In the genomic region with DNA sequence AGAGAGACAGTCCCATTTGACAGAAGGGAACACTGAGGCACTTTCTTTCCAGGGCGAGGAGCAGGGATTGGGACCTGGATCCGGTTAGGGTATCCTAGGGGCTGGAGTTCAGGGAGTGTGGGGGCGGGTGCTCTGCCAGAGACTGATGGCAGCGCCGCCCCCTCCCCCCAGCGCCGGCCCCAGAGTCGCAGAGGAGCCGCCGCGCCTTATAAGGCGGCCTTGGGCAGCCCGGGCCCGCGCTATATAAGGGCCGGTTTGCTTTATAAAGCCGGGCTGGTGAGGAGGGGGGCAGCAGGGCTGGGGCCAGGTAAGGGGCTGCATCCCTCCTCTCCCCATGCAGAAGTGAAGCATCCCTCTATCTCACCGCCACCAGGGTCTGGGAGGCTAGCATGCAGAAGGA, we compare ENCODE assay signal across 14 mouse cellular contexts. TPM values are rescaled to one million over a fixed set of nuclear protein-coding genes. Genes with fewer than 3 reads are reported as not detected.
DNase-seq lines count a peak whose midpoint lies in the region; ATAC-seq and TF ChIP-seq lines count a peak whose summit lies in the region.
"Had no signal": no experiment of that assay in that cellular context is flagged by ENCODE, and none has a peak within 500 bp of the region (broad histone marks: within the 10 kb centered on the region; RNA-seq: fewer than 3 reads in every experiment).

No protein-coding gene starts in this region.

- peaks cover 53% of the 10 kb centered on the region for H3K27me3 ChIP-seq in forebrain, embryonic 12.5 days
- H3K27me3 ChIP-seq in forebrain, embryonic 16.5 days (replicated peaks; ENCODE audit: control insufficient read depth, insufficient read depth, low read length): peaks cover 27% of the 10 kb centered on the region
- H3K27me3 ChIP-seq in kidney, postnatal 0 days (ENCODE audit: insufficient read depth, low read length): peaks cover 17% of the 10 kb centered on the region
- H3K27me3 ChIP-seq in limb, embryonic 14.5 days (ENCODE audit: control insufficient read depth, insufficient read depth, low read length): peaks cover 34% of the 10 kb centered on the region; the same call in 1 of the 2 replicates
- H3K27me3 ChIP-seq in forebrain, postnatal 0 days (ENCODE audit: insufficient read depth, low read length): peaks cover 22% of the 10 kb centered on the region

- DNase-seq in kidney, postnatal 0 days (ENCODE audit: low spot score): no peak
- DNase-seq in kidney, postnatal 36 days: no peak
- DNase-seq in embryo, embryonic 9.5 days (ENCODE audit: extremely low spot score): peak; percentile 11
- no peak for DNase-seq in limb, embryonic 14.5 days (ENCODE audit: low spot score)
- DNase-seq in urinary bladder, postnatal 25 days (ENCODE audit: low spot score): no peak
- DNase-seq in forebrain, postnatal 0 days: no peak
- DNase-seq: cerebellum, postnatal 36 days; spleen, adult 18-20 months had no signal

- no peak for TF ChIP-seq POLR2A in limb, embryonic 14.5 days (IDR thresholded peaks at IDR 0.05; ENCODE audit: borderline replicate concordance, extremely low read depth, insufficient read depth, insufficient read length)

- H3K9ac ChIP-seq in forebrain, embryonic 12.5 days: no peak overlapping the region
- H3K9ac ChIP-seq in forebrain, embryonic 16.5 days (replicated peaks; ENCODE audit: low read depth, low read length): no peak overlapping the region
- no peak overlapping the region for H3K9ac ChIP-seq in kidney, postnatal 0 days (ENCODE audit: low read depth, low read length)
- peak overlapping the region; percentile 21; the same call in 1 of the 2 replicates for H3K9ac ChIP-seq in limb, embryonic 14.5 days (ENCODE audit: low read depth, low read length, severe bottlenecking)
- no peak overlapping the region for H3K9ac ChIP-seq in forebrain, postnatal 0 days

- peaks cover 5% of the 10 kb centered on the region; the same call in 1 of the 2 replicates for H3K4me1 ChIP-seq in forebrain, embryonic 12.5 days
- peaks cover 3% of the 10 kb centered on the region; the same call in 1 of the 2 replicates for H3K4me1 ChIP-seq in forebrain, embryonic 16.5 days (replicated peaks; ENCODE audit: control insufficient read depth, insufficient read depth, low read length)
- H3K4me1 ChIP-seq in kidney, postnatal 0 days (replicated peaks; ENCODE audit: insufficient read depth, low read length): 0 out of 2 replicates have a peak, but pooled peaks cover 4% of the 10 kb centered on the region
- H3K4me1 ChIP-seq in limb, embryonic 14.5 days (ENCODE audit: control insufficient read depth, insufficient read depth, low read length): no peaks in the 10 kb centered on the region
- H3K4me1 ChIP-seq in forebrain, postnatal 0 days (ENCODE audit: insufficient read depth): no peaks in the 10 kb centered on the region

- no peak for TF ChIP-seq CTCF in kidney, postnatal 0 days (IDR thresholded peaks at IDR 0.05; ENCODE audit: low read depth)
- no peak for TF ChIP-seq CTCF in forebrain, postnatal 0 days (IDR thresholded peaks at IDR 0.05; ENCODE audit: low read depth)

- 3% methylated on average over 18 of the region's 18 CpGs for WGBS in forebrain, embryonic 12.5 days
- 7% methylated on average over 18 of the region's 18 CpGs for WGBS in forebrain, embryonic 16.5 days
- WGBS in kidney, postnatal 0 days: 3% methylated on average over 18 of the region's 18 CpGs
- 2% methylated on average over 18 of the region's 18 CpGs for WGBS in limb, embryonic 14.5 days
- 5% methylated on average over 16 of the region's 18 CpGs for WGBS in forebrain, postnatal 0 days

- H3K36me3 ChIP-seq in forebrain, embryonic 12.5 days (replicated peaks): no peaks in the 10 kb centered on the region
- no peaks in the 10 kb centered on the region for H3K36me3 ChIP-seq in forebrain, embryonic 16.5 days (ENCODE audit: control insufficient read depth, insufficient read depth)
- H3K36me3 ChIP-seq in kidney, postnatal 0 days (ENCODE audit: insufficient read depth, low read length): no peaks in the 10 kb centered on the region
- no peaks in the 10 kb centered on the region for H3K36me3 ChIP-seq in limb, embryonic 14.5 days (ENCODE audit: control insufficient read depth, insufficient read depth, low read length)
- no peaks in the 10 kb centered on the region for H3K36me3 ChIP-seq in forebrain, postnatal 0 days (ENCODE audit: insufficient read depth)

- no peak for ATAC-seq in forebrain, embryonic 12.5 days (ENCODE audit: low FRiP score)
- no peak for ATAC-seq in forebrain, embryonic 16.5 days
- no peak for ATAC-seq in kidney, postnatal 0 days (replicated peaks; ENCODE audit: low FRiP score, low read depth)
- no peak for ATAC-seq in limb, embryonic 14.5 days (ENCODE audit: low FRiP score, low read depth)
- no peak for ATAC-seq in forebrain, postnatal 0 days

- H3K27ac ChIP-seq in forebrain, embryonic 12.5 days: no peak overlapping the region
- no peak overlapping the region for H3K27ac ChIP-seq in forebrain, embryonic 16.5 days (ENCODE audit: low read length)
- H3K27ac ChIP-seq in kidney, postnatal 0 days: no peak overlapping the region
- H3K27ac ChIP-seq in limb, embryonic 14.5 days (replicated peaks; ENCODE audit: low read depth, low read length): no peak overlapping the region
- H3K27ac ChIP-seq in forebrain, postnatal 0 days (ENCODE audit: low read depth, low read length): no peak overlapping the region

- no peaks in the 10 kb centered on the region for H3K9me3 ChIP-seq in forebrain, embryonic 12.5 days
- no peaks in the 10 kb centered on the region for H3K9me3 ChIP-seq in forebrain, embryonic 16.5 days (ENCODE audit: control insufficient read depth, low read length)
- no peaks in the 10 kb centered on the region for H3K9me3 ChIP-seq in kidney, postnatal 0 days (replicated peaks; ENCODE audit: low read length)
- H3K9me3 ChIP-seq in limb, embryonic 14.5 days (ENCODE audit: control insufficient read depth, low read length): no peaks in the 10 kb centered on the region
- no peaks in the 10 kb centered on the region for H3K9me3 ChIP-seq in forebrain, postnatal 0 days (ENCODE audit: low read length)

- 0 out of 2 replicates have a peak overlapping the region, but pooled peaks have one; percentile 5 for H3K4me3 ChIP-seq in forebrain, embryonic 12.5 days (replicated peaks)
- H3K4me3 ChIP-seq in forebrain, embryonic 16.5 days (replicated peaks; ENCODE audit: low read length): no peak overlapping the region
- H3K4me3 ChIP-seq in kidney, postnatal 0 days (replicated peaks; ENCODE audit: low read depth, low read length): peak overlapping the region; percentile 0; the same call in 1 of the 2 replicates
- H3K4me3 ChIP-seq in limb, embryonic 14.5 days (replicated peaks; ENCODE audit: low read length): 0 out of 2 replicates have a peak overlapping the region, but pooled peaks have one; percentile 4
- no peak overlapping the region for H3K4me3 ChIP-seq in forebrain, postnatal 0 days (ENCODE audit: low read depth, low read length)

- no peak overlapping the region for H3K4me2 ChIP-seq in forebrain, embryonic 12.5 days
- H3K4me2 ChIP-seq in forebrain, embryonic 16.5 days (ENCODE audit: low read length): no peak overlapping the region
- H3K4me2 ChIP-seq in kidney, postnatal 0 days (ENCODE audit: low read length): peak overlapping the region; percentile 21; the same call in 1 of the 2 replicates
- 0 out of 2 replicates have a peak overlapping the region, but pooled peaks have one; percentile 15 for H3K4me2 ChIP-seq in limb, embryonic 14.5 days (replicated peaks; ENCODE audit: low read depth, low read length, severe bottlenecking)
- H3K4me2 ChIP-seq in forebrain, postnatal 0 days (ENCODE audit: low read depth): no peak overlapping the region

RNA-seq across cellular contexts. Expression of gene Cnn1, which starts 0.9 kb away (rescaled TPM):
- 2.3 and 3.9 TPM in 2 replicates for polyA plus RNA-seq in forebrain, embryonic 12.5 days (2016; fragmentation: Nextera tagmentation; extraction: Ambion mirVana)
- polyA plus RNA-seq in forebrain, embryonic 16.5 days (2015; fragmentation: Nextera tagmentation; extraction: Ambion mirVana): 0.60 and 0.78 TPM in 2 replicates
- polyA plus RNA-seq in kidney, postnatal 0 days (2015; fragmentation: Nextera tagmentation; extraction: Ambion mirVana): 27.9 and 30.8 TPM in 2 replicates
- 2.3 and 3.0 TPM in 2 replicates for polyA plus RNA-seq in limb, embryonic 14.5 days (2012; rRNA removed)
- polyA plus RNA-seq in limb, embryonic 14.5 days (2014; fragmentation: Nextera tagmentation; extraction: Ambion mirVana): 3.1 and 4.4 TPM in 2 replicates
- total RNA-seq in forebrain, postnatal 0 days (2014; rRNA removed): 0.24 TPM in 1 of 2 replicates, not detected in the other
- 0.24 and 0.86 TPM in 2 replicates for polyA plus RNA-seq in forebrain, postnatal 0 days (2015; fragmentation: Nextera tagmentation; extraction: Ambion mirVana)
- total RNA-seq: megakaryocyte progenitor cell, adult 5-6 weeks; neutrophil, adult 5-6 weeks had no signal

RNA-seq across cellular contexts. Expression of gene Ecsit, which starts 14.7 kb away (rescaled TPM):
- 35.0 and 39.0 TPM in 2 replicates for polyA plus RNA-seq in forebrain, embryonic 12.5 days (2016; fragmentation: Nextera tagmentation; extraction: Ambion mirVana)
- 62.5 and 67.4 TPM in 2 replicates for polyA plus RNA-seq in forebrain, embryonic 16.5 days (2015; fragmentation: Nextera tagmentation; extraction: Ambion mirVana)
- polyA plus RNA-seq in kidney, postnatal 0 days (2015; fragmentation: Nextera tagmentation; extraction: Ambion mirVana): 56.2 and 61.3 TPM in 2 replicates
- 36.3 and 37.5 TPM in 2 replicates for polyA plus RNA-seq in limb, embryonic 14.5 days (2012; rRNA removed)
- 30.6 and 32.9 TPM in 2 replicates for polyA plus RNA-seq in limb, embryonic 14.5 days (2014; fragmentation: Nextera tagmentation; extraction: Ambion mirVana)
- total RNA-seq in forebrain, postnatal 0 days (2014; rRNA removed): 55.2 and 59.2 TPM in 2 replicates
- 64.1 and 64.7 TPM in 2 replicates for polyA plus RNA-seq in forebrain, postnatal 0 days (2015; fragmentation: Nextera tagmentation; extraction: Ambion mirVana)

RNA-seq across cellular contexts. Expression of gene Elof1, which starts 17.1 kb away (rescaled TPM):
- polyA plus RNA-seq in forebrain, embryonic 12.5 days (2016; fragmentation: Nextera tagmentation; extraction: Ambion mirVana): 178 and 186 TPM in 2 replicates
- 147 and 168 TPM in 2 replicates for polyA plus RNA-seq in forebrain, embryonic 16.5 days (2015; fragmentation: Nextera tagmentation; extraction: Ambion mirVana)
- polyA plus RNA-seq in kidney, postnatal 0 days (2015; fragmentation: Nextera tagmentation; extraction: Ambion mirVana): 160 and 172 TPM in 2 replicates
- 145 and 168 TPM in 2 replicates for polyA plus RNA-seq in limb, embryonic 14.5 days (2012; rRNA removed)
- polyA plus RNA-seq in limb, embryonic 14.5 days (2014; fragmentation: Nextera tagmentation; extraction: Ambion mirVana): 199 and 206 TPM in 2 replicates
- total RNA-seq in forebrain, postnatal 0 days (2014; rRNA removed): 122 and 137 TPM in 2 replicates
- 165 and 170 TPM in 2 replicates for polyA plus RNA-seq in forebrain, postnatal 0 days (2015; fragmentation: Nextera tagmentation; extraction: Ambion mirVana)

RNA-seq across cellular contexts. Expression of gene Zfp653, which starts 28.7 kb away (rescaled TPM):
- 15.8 and 16.4 TPM in 2 replicates for polyA plus RNA-seq in forebrain, embryonic 12.5 days (2016; fragmentation: Nextera tagmentation; extraction: Ambion mirVana)
- 20.7 and 22.4 TPM in 2 replicates for polyA plus RNA-seq in forebrain, embryonic 16.5 days (2015; fragmentation: Nextera tagmentation; extraction: Ambion mirVana)
- polyA plus RNA-seq in kidney, postnatal 0 days (2015; fragmentation: Nextera tagmentation; extraction: Ambion mirVana): 8.3 and 8.9 TPM in 2 replicates
- polyA plus RNA-seq in limb, embryonic 14.5 days (2012; rRNA removed): 31.2 and 33.7 TPM in 2 replicates
- 8.1 and 8.7 TPM in 2 replicates for polyA plus RNA-seq in limb, embryonic 14.5 days (2014; fragmentation: Nextera tagmentation; extraction: Ambion mirVana)
- total RNA-seq in forebrain, postnatal 0 days (2014; rRNA removed): 31.0 and 32.3 TPM in 2 replicates
- 13.3 and 16.3 TPM in 2 replicates for polyA plus RNA-seq in forebrain, postnatal 0 days (2015; fragmentation: Nextera tagmentation; extraction: Ambion mirVana)

RNA-seq across cellular contexts. Expression of gene Gm49318, which starts 28.9 kb away (rescaled TPM):
- not detected in 2 replicates for polyA plus RNA-seq in forebrain, embryonic 12.5 days (2016; fragmentation: Nextera tagmentation; extraction: Ambion mirVana)
- not detected in 2 replicates for polyA plus RNA-seq in forebrain, embryonic 16.5 days (2015; fragmentation: Nextera tagmentation; extraction: Ambion mirVana)
- not detected in 2 replicates for polyA plus RNA-seq in kidney, postnatal 0 days (2015; fragmentation: Nextera tagmentation; extraction: Ambion mirVana)
- polyA plus RNA-seq in limb, embryonic 14.5 days (2012; rRNA removed): 0.28 TPM in 1 of 2 replicates, not detected in the other
- polyA plus RNA-seq in limb, embryonic 14.5 days (2014; fragmentation: Nextera tagmentation; extraction: Ambion mirVana): not detected in 2 replicates
- total RNA-seq in forebrain, postnatal 0 days (2014; rRNA removed): not detected in 2 replicates
- polyA plus RNA-seq in forebrain, postnatal 0 days (2015; fragmentation: Nextera tagmentation; extraction: Ambion mirVana): not detected in 2 replicates
- total RNA-seq: megakaryocyte progenitor cell, adult 5-6 weeks; neutrophil, adult 5-6 weeks had no signal
- polyA plus RNA-seq: brain, embryonic 14.5 days; urinary bladder, adult 2 months had no signal

Comparison
In these comparisons a context has a peak if more than half of its experiments do, and no peak if none do; other contexts are left out.
1. H3K4me3 ChIP-seq: peak in forebrain, embryonic 12.5 days (single experiment), kidney, postnatal 0 days (single experiment) and limb, embryonic 14.5 days (single experiment); none in forebrain, embryonic 16.5 days (single experiment) and forebrain, postnatal 0 days (single experiment).
2. H3K4me2 ChIP-seq: peak in kidney, postnatal 0 days (single experiment) and limb, embryonic 14.5 days (single experiment); none in forebrain, embryonic 12.5 days (single experiment), forebrain, embryonic 16.5 days (single experiment) and forebrain, postnatal 0 days (single experiment).